Mouse (Mus musculus): ENCODE measurements at regions not wholly inside any gene's neighbourhood (a gene's known extent, or its start where the extent isn't known, plus 50 kb on each side); places are given as distances from the start of the nearest gene placed in this dataset.

DNA sequence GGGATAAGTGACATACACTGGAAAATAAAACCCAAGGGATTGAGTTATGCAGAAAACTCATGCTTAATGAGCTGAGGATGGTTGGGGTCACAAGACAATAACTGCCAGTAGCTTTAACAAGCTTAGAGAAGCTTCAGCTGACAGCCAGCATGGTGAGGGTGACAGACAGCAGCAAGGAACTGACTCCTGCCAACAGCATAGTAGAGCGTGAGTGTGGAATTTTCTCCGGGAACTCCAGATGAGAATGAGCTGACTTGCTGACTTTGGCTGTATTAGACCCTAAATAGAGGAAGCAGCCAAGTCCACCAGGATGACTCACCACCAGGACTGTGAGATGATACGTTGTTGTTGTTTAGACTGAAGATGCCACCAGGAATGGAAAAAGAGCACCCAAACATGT, 788.2 kb downstream of the Adgrl2 start:
- no peak overlapping the region for H3K4me2 ChIP-seq
- no peak overlapping the region for H3K4me3 ChIP-seq
- 64% methylated on average over 3 of the region's 3 CpGs for WGBS (ENCODE audit: insufficient replicate concordance)
- no peaks in the 10 kb centered on the region for H3K36me3 ChIP-seq
- no peak for ATAC-seq
- no peaks in the 10 kb centered on the region for H3K9me3 ChIP-seq (replicated peaks)
- H3K27ac ChIP-seq: no peak overlapping the region
- H3K9ac ChIP-seq: no peak overlapping the region
- H3K27me3 ChIP-seq (replicated peaks): no peaks in the 10 kb centered on the region
- H3K4me1 ChIP-seq: no peaks in the 10 kb centered on the region

DNA sequence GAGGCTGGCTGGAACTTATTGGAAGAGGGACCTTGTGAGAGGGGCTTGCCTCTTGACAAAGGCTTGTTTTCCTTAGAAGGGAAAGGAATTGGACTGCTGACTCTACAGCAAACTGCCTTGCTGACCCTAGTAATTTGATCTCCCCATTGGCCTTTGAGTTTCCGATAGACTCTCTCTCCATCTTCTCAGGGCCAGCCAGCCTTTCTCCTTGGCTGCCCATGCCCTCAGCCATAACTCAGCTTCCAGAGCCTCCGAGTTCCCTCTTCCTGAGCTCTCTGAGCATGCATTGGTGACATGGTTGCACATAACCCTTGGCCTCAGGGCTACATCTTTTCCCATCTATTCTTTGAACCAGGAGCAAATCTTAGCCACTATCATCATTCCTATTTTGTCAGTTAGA, 803.7 kb downstream of the Adgrl2 start:
- no peak overlapping the region for H3K4me2 ChIP-seq
- ATAC-seq: no peak
- H3K4me1 ChIP-seq: no peaks in the 10 kb centered on the region
- H3K27ac ChIP-seq: no peak overlapping the region
- H3K4me3 ChIP-seq: no peak overlapping the region
- no peaks in the 10 kb centered on the region for H3K27me3 ChIP-seq (replicated peaks)
- no peaks in the 10 kb centered on the region for H3K9me3 ChIP-seq (replicated peaks)
- WGBS (ENCODE audit: insufficient replicate concordance): 46% methylated on average over 2 of the region's 2 CpGs
- H3K9ac ChIP-seq: no peak overlapping the region
- no peaks in the 10 kb centered on the region for H3K36me3 ChIP-seq

DNA sequence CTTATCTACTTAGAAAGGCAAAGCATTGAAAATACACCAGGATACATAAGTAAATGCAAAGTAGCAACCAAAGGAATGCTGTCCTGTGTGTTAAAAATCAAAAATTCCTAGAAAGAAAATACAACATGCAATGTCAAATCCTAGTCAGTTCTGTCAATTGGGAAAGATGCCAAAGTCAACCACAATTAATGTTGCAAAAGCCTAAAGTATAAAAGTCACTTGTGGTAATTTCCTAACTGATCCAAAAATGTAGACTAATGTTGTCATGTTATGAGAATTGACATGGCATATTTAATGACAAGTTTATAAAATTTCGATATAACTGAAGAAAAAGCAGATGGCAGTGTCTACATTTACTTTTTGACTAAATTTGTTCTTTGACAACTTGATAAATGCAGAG, 822.8 kb downstream of the Adgrl2 start:
- WGBS (ENCODE audit: insufficient replicate concordance): 56% methylated on average over 1 of the region's 1 CpGs
- Histone ChIP-seq H3K4me1 (no peaks in the 10 kb centered on the region), H3K27ac (no peak overlapping the region), H3K27me3 (replicated peaks) (no peaks in the 10 kb centered on the region), H3K4me2 (no peak overlapping the region), H3K9ac (no peak overlapping the region), H3K36me3 (no peaks in the 10 kb centered on the region), H3K4me3 (no peak overlapping the region), H3K9me3 (replicated peaks) (no peaks in the 10 kb centered on the region)
- no peak for ATAC-seq

DNA sequence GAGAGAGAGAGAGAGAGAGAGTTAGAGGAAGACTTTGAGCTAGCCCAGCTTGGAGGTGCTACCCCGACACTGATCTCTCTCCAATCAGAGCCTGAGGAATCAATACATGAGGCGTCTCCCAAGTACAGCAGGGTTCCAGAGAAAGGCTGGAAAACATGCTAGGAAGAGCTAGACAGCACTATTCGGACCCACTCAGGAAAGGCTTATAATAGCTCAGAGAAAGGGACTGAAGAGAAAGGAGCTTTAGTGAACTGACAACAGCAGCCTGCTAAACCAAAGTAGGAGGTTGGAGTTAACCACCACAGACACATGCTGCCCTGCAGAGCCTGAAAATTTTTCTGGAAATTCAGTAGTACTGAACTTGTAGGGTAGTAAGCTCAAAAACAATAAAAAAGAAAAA, 831.3 kb downstream of the Adgrl2 start:
- Histone ChIP-seq H3K27ac (no peak overlapping the region), H3K27me3 (replicated peaks) (no peaks in the 10 kb centered on the region), H3K4me2 (no peak overlapping the region), H3K4me1 (no peaks in the 10 kb centered on the region), H3K9ac (no peak overlapping the region), H3K9me3 (replicated peaks) (no peaks in the 10 kb centered on the region), H3K36me3 (no peaks in the 10 kb centered on the region), H3K4me3 (no peak overlapping the region)
- 50% methylated on average over 3 of the region's 3 CpGs for WGBS (ENCODE audit: insufficient replicate concordance)
- no peak for ATAC-seq

DNA sequence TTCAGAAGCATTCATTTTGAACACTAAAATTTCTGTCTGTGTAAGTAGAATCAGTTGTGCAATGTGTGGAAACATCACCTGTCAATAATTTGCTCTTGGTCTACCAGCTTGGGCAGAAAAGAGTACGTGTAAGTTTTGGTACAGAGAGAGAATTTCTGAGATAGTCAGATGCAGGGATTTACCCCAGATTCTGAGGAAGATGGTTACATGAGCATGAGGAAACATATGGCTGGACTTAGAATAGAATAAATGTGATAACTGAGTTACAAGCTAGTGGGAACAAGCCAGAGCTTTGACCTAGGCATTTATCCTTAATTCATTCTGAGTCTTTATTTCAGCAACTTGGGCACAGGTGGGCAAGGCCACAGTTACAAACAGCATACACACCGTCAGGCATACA, 831.8 kb downstream of the Adgrl2 start:
- no peak overlapping the region for H3K4me2 ChIP-seq
- H3K27me3 ChIP-seq (replicated peaks): no peaks in the 10 kb centered on the region
- H3K4me1 ChIP-seq: no peaks in the 10 kb centered on the region
- H3K36me3 ChIP-seq: no peaks in the 10 kb centered on the region
- no peak overlapping the region for H3K9ac ChIP-seq
- no peak overlapping the region for H3K27ac ChIP-seq
- H3K4me3 ChIP-seq: no peak overlapping the region
- ATAC-seq: no peak
- H3K9me3 ChIP-seq (replicated peaks): no peaks in the 10 kb centered on the region
- WGBS (ENCODE audit: insufficient replicate concordance): 71% methylated on average over 2 of the region's 2 CpGs

DNA sequence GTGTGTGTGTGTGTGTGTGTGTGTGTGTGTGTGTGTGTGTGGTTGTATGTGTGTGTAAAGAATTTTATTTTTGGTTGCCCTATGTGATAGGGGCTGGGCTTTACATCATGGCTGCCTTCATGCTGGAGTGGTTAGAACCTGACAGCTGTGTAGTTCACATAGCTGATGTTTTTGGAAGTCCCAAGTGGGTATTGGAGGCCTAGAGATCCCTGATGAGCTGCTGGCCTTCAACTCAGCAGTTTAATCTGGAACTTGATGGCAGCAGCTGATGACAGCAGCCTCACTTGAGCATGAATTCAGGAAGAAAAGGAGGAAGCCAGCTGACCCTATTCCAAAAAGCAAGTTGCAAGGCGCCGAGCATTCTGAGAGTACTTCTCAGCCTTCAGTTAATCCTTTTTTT, 846.6 kb downstream of the Adgrl2 start:
- H3K4me1 ChIP-seq: no peaks in the 10 kb centered on the region
- no peaks in the 10 kb centered on the region for H3K36me3 ChIP-seq
- H3K4me3 ChIP-seq: no peak overlapping the region
- 77% methylated on average over 2 of the region's 2 CpGs for WGBS (ENCODE audit: insufficient replicate concordance)
- H3K27ac ChIP-seq: no peak overlapping the region
- H3K9ac ChIP-seq: no peak overlapping the region
- no peak overlapping the region for H3K4me2 ChIP-seq
- H3K27me3 ChIP-seq (replicated peaks): no peaks in the 10 kb centered on the region
- H3K9me3 ChIP-seq (replicated peaks): no peaks in the 10 kb centered on the region
- no peak for ATAC-seq

DNA sequence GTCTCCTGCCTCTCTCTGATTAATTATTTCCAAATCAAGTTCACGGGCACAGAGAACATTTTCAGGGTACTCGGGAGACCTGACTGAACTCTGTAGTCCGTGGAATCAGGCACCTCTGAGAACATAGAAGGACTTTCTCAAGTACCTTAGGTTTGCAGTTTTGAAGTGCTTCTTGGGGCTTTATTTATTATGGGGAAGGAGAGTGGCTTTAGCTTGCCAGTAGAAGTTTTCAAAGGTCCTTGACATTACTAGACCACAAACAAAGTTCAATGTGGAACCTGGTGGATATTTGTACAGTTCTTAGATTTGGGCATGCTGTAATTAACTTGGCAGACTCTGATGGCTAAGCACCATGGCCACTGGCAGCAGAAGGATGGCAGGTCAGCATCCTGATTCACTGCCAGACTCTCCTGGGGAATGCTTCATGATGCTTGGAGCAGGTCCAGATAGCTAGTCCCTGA, 853.5 kb downstream of the Adgrl2 start:
- Histone ChIP-seq H3K27me3 (replicated peaks) (no peaks in the 10 kb centered on the region), H3K4me1 (no peaks in the 10 kb centered on the region), H3K27ac (no peak overlapping the region), H3K36me3 (no peaks in the 10 kb centered on the region), H3K4me3 (no peak overlapping the region), H3K4me2 (no peak overlapping the region), H3K9me3 (replicated peaks) (no peaks in the 10 kb centered on the region), H3K9ac (no peak overlapping the region)
- WGBS (ENCODE audit: insufficient replicate concordance): 64% methylated on average over 3 of the region's 3 CpGs
- ATAC-seq: no peak

DNA sequence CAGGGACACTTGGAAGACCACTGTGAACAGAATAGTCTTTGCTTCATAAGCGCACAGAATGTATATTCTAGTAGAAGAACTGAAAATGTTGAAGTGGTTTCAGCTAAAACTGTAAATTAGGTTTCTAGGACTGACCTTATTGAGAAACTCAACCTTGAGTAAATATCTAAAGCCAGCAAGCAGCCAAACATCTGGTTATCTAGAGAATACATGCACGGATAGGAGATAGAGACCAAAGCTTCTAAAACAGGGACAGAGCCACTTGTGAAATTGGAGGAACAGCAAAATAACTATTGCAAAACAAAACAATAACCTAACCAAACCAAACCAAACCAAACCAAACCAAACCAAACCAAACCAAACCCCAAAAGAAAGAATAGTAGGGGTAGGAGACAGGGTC, 855.7 kb downstream of the Adgrl2 start:
- no peak overlapping the region for H3K27ac ChIP-seq
- H3K4me2 ChIP-seq: no peak overlapping the region
- no peaks in the 10 kb centered on the region for H3K27me3 ChIP-seq (replicated peaks)
- no peak overlapping the region for H3K4me3 ChIP-seq
- WGBS (ENCODE audit: insufficient replicate concordance): 48% methylated on average over 2 of the region's 2 CpGs
- no peaks in the 10 kb centered on the region for H3K4me1 ChIP-seq
- no peak for ATAC-seq
- H3K9me3 ChIP-seq (replicated peaks): no peaks in the 10 kb centered on the region
- no peaks in the 10 kb centered on the region for H3K36me3 ChIP-seq
- no peak overlapping the region for H3K9ac ChIP-seq

DNA sequence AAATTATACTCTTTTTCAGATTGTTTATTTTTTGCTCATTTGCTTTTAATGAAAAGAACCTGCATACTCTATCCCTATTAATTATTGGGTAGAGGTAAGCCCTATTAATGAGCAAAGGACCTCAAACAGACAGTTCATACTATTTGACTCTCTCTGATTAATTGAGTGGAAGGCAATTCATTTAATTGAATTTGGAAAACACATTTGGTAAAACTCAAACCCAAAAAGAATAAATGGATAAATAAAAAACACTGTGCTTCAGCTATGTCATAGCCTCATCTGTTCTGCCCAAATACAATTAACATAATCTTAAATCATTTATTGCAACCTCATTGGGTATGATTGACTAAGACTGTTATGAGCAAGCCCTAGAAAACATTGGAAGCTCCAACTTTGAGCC, 874.8 kb downstream of the Adgrl2 start:
- Histone ChIP-seq H3K9me3 (replicated peaks) (0 out of 2 replicates have a peak, but pooled peaks cover 13% of the 10 kb centered on the region), H3K4me3 (no peak overlapping the region), H3K36me3 (no peaks in the 10 kb centered on the region), H3K27me3 (replicated peaks) (no peaks in the 10 kb centered on the region), H3K27ac (no peak overlapping the region), H3K9ac (no peak overlapping the region), H3K4me2 (no peak overlapping the region), H3K4me1 (no peaks in the 10 kb centered on the region)
- no peak for ATAC-seq

DNA sequence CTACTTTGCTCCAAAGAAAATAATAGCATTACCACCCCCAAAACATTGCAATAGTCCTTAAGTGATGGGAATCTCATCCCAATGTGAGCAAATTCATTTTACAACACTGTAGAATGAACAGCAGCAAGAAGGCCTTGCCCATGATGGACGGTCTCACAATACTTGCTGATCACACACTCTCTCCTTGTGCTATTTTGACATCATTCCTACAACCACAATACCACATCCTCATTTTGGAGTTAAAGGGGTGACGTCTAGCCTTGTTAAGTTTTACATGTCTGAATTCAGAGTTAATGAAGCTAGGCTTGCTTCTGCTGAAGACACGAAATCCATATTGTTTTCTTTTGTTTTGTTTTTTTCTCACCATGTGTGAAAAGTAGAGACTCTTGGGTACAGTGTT, 878.2 kb downstream of the Adgrl2 start:
- H3K4me2 ChIP-seq: no peak overlapping the region
- 38% methylated on average over 3 of the region's 3 CpGs for WGBS (ENCODE audit: insufficient replicate concordance)
- no peak overlapping the region for H3K4me3 ChIP-seq
- H3K9me3 ChIP-seq (replicated peaks): no peaks in the 10 kb centered on the region
- no peaks in the 10 kb centered on the region for H3K36me3 ChIP-seq
- H3K4me1 ChIP-seq: no peaks in the 10 kb centered on the region
- no peak overlapping the region for H3K9ac ChIP-seq
- no peak for ATAC-seq
- no peaks in the 10 kb centered on the region for H3K27me3 ChIP-seq (replicated peaks)
- H3K27ac ChIP-seq: no peak overlapping the region

DNA sequence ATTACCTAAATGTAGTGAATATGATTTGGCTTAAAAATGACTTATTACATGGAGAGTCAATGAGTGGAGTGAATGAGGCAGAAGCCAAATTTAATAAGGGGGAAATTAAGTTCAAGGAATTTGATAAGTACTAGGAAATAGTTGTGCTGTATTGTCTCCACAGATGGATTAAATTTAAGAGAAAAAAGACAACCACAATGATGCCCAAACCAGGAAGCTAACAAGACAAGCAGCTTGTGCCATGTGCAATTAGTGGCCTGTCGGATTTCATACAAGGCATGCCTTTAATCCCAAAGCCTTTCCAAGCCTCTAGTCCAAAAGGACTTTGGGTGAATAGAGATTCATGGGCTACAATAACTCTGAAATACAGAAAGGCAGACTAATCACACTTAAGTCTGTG, 883.3 kb downstream of the Adgrl2 start:
- no peak for ATAC-seq
- no peaks in the 10 kb centered on the region for H3K9me3 ChIP-seq (replicated peaks)
- no peak overlapping the region for H3K4me3 ChIP-seq
- H3K9ac ChIP-seq: no peak overlapping the region
- 56% methylated on average over 1 of the region's 1 CpGs for WGBS (ENCODE audit: insufficient replicate concordance)
- H3K27ac ChIP-seq: no peak overlapping the region
- no peaks in the 10 kb centered on the region for H3K27me3 ChIP-seq (replicated peaks)
- no peaks in the 10 kb centered on the region for H3K36me3 ChIP-seq
- no peak overlapping the region for H3K4me2 ChIP-seq
- H3K4me1 ChIP-seq: no peaks in the 10 kb centered on the region

DNA sequence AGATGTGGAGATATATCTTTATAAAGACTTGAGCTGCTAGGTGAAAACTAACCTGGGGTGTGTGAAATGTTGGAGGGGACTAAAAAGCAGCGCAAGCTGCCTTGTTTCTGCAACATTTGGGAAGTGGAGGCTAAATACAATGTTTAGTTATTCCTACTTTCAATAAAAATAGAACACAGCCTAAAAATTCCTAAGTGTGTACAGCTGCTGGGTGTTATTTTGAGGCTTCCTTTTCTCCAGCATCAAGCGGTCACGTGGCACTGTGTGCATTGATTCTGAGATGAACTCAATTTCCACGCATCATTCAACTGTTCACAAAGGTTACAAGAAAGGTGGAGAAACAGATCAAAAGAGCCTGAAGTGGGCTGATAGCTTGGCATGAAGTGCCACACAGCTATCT, 896.4 kb downstream of the Adgrl2 start:
- 75% methylated on average over 4 of the region's 4 CpGs for WGBS (ENCODE audit: insufficient replicate concordance)
- H3K4me3 ChIP-seq: no peak overlapping the region
- no peak overlapping the region for H3K27ac ChIP-seq
- H3K36me3 ChIP-seq: no peaks in the 10 kb centered on the region
- H3K4me1 ChIP-seq: no peaks in the 10 kb centered on the region
- ATAC-seq: no peak
- no peaks in the 10 kb centered on the region for H3K27me3 ChIP-seq (replicated peaks)
- H3K9ac ChIP-seq: no peak overlapping the region
- H3K9me3 ChIP-seq (replicated peaks): no peaks in the 10 kb centered on the region
- no peak overlapping the region for H3K4me2 ChIP-seq

DNA sequence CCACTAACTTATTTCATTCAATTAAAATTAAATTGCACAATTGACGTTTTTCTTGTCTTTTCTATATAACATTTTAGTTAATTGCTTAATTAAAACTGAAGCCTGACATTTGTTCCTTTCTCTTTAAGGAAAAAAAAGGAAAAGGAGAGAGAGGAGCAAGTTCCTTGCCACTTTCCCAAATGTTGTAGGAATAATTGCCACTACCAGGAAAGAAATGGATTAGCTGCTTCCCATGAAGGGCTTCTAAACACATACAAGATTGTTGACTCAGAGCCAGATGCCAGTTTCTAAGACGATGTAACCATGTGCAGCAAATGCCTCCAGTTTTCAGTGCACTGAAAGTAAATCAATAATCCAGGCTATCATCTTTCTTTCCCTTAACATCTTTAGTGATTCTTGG, 914.5 kb downstream of the Adgrl2 start:
- Histone ChIP-seq H3K4me2 (no peak overlapping the region), H3K4me1 (no peaks in the 10 kb centered on the region), H3K36me3 (no peaks in the 10 kb centered on the region), H3K27ac (no peak overlapping the region), H3K9me3 (replicated peaks) (no peaks in the 10 kb centered on the region), H3K4me3 (no peak overlapping the region), H3K9ac (no peak overlapping the region), H3K27me3 (replicated peaks) (no peaks in the 10 kb centered on the region)
- no peak for ATAC-seq
- WGBS (ENCODE audit: insufficient replicate concordance): 55% methylated on average over 2 of the region's 2 CpGs
